Mouse (Mus musculus): ENCODE data around the gene Lmbr1l. TPM values are rescaled to one million over a fixed set of nuclear protein-coding genes. Genes with fewer than 3 reads are reported as not detected.

The Lmbr1l gene
- polyA plus RNA-seq, 1 experiment: 25.7 TPM

GRCm38 (mm10) chr15:98897928-98898800 lies 19.9 kb downstream of the Lmbr1l start, which contains the start of gene Dhh:
Dhh (minus strand) TSS chr15:98898540.
- Histone ChIP-seq H3K27ac (ENCODE audit: insufficient read depth, low read depth, low read length) (no peak within 1 kb of the TSS), H3K4me1 (ENCODE audit: control insufficient read depth, insufficient read depth, low read length) (peaks cover 2% of the 10 kb centered on the region; the same call in 1 of the 2 replicates), H3K4me3 (ENCODE audit: insufficient read depth, low read length) (no peak within 1 kb of the TSS)
- TF ChIP-seq CTCF (IDR thresholded peaks at IDR 0.05; ENCODE audit: low read depth, low read length) (no peak), POLR2A (IDR thresholded peaks at IDR 0.05; ENCODE audit: borderline replicate concordance, low read depth, low read length) (no peak)

DNA sequence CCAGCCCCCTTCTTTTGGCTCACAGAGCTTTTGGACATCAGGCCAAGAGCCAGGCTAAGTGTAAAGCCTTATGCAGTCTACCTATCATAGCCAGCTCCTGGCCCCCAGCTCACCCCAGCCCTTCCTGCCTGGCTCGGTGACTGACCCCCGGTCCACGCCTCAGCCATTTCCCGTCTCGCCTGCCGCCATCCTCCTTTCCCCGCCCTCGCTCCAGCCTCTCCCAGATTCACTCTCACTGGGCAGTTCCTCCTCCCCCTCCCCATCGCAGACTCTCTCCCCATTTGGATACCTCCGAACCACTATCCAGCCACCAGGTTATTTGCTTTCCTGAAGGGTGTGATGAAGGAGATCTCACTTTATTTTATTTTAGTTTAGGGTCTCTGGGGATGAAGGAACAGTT lies 20.5 kb downstream of the Lmbr1l start:
- H3K27ac ChIP-seq (ENCODE audit: insufficient read depth, low read depth, low read length): no peak overlapping the region
- peaks cover 2% of the 10 kb centered on the region; the same call in 1 of the 2 replicates for H3K4me1 ChIP-seq (ENCODE audit: control insufficient read depth, insufficient read depth, low read length)
- no peak overlapping the region for H3K4me3 ChIP-seq (ENCODE audit: insufficient read depth, low read length)
- no peak for TF ChIP-seq CTCF (IDR thresholded peaks at IDR 0.05; ENCODE audit: low read depth, low read length)
- TF ChIP-seq POLR2A (IDR thresholded peaks at IDR 0.05; ENCODE audit: borderline replicate concordance, low read depth, low read length): no peak

DNA sequence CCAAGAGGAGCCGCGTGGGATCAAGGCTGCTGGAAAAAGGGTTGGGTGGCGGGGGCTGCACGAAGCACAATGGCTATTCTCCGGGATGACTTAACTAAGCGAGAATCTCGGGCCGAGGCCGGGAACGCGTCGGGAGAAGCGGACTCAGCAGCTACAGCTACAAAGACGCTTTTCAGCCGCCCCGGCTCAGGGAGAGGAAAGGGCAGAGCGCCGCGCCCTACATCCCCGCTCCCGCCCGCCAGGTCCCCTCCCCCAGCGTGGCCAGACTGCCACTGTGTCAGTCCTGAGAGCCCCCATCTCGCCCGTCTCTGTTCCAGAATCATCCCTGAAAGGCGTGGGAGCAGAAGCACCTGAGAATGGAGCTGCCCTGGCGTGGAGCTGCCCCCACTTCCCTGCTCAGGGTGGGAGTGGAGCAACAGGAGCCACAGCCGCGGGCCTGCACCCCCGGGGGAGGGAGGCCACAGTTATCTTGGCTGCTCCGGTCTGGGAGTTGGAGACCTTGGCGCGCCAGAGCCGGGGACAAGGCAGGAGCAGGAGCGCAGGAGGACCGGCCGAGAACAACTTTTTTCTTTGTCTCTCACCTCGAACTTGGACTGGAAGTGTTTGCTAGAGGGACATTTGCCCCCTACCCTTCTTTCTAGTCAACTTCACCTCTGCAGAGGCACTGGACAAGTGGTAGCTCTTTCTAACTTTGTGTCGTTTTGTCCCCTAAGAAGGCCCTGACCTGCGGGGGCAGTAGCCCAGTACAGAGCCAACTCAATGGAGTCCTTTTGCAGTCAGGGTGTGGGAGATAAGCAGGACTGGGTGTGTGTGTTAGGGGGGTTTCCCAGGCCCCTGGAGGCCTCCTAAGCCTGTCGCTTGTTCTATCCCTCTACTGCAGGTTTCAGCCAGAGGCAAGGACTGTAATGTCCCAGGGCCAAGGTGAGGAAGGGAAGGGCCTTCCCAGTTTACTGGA lies 22.1 kb downstream of the Lmbr1l start:
- Histone ChIP-seq H3K4me1 (ENCODE audit: control insufficient read depth, insufficient read depth, low read length) (peaks cover 2% of the 10 kb centered on the region; the same call in 1 of the 2 replicates), H3K4me3 (ENCODE audit: insufficient read depth, low read length) (peak overlapping the region; percentile 62), H3K27ac (ENCODE audit: insufficient read depth, low read depth, low read length) (no peak overlapping the region)
- no peak for TF ChIP-seq POLR2A (IDR thresholded peaks at IDR 0.05; ENCODE audit: borderline replicate concordance, low read depth, low read length)
- no peak for TF ChIP-seq CTCF (IDR thresholded peaks at IDR 0.05; ENCODE audit: low read depth, low read length)

DNA sequence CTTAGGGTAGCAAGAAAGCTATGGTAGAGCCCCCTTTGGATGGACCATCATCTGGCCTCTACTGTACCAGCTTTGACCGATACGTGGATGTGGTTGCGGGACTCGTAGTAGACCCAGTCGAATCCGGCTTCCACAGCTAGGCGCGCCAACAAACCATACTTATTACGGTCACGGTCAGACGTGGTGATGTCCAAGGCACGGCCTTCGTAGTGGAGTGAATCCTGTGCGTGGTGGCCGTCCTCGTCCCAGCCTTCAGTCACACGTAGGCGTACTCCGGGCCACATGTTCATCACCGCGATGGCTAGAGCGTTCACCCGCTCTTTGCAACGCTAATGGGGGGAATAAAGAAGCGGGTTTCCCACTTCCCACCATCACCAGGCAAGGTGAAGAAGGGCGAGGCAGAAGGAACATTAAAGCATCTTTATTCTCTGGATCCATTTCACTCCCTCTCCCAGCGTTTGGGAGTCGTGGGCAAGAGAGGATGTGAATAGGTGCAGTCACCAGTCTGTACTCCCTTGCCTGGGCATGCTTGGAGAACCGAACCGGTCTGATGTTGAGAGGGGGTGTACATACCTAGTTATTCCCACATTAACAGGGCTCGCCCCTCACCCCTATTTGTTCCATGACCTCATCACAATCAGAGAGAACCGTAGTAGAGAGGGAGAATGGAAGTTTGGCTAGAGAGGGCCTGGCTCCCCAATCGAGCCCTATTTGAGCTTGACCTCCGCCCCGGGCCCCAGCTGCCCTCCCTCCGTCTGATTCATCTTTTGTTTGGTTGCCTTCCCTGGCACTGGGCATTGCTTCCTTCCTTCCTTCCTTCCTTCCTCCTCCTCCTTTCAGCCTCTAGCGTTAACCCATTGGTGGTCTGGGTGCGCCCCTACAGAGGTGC lies 23.0 kb downstream of the Lmbr1l start:
- H3K4me1 ChIP-seq (ENCODE audit: control insufficient read depth, insufficient read depth, low read length): peaks cover 2% of the 10 kb centered on the region; the same call in 1 of the 2 replicates
- TF ChIP-seq POLR2A (IDR thresholded peaks at IDR 0.05; ENCODE audit: borderline replicate concordance, low read depth, low read length): no peak
- TF ChIP-seq CTCF (IDR thresholded peaks at IDR 0.05; ENCODE audit: low read depth, low read length): no peak

DNA sequence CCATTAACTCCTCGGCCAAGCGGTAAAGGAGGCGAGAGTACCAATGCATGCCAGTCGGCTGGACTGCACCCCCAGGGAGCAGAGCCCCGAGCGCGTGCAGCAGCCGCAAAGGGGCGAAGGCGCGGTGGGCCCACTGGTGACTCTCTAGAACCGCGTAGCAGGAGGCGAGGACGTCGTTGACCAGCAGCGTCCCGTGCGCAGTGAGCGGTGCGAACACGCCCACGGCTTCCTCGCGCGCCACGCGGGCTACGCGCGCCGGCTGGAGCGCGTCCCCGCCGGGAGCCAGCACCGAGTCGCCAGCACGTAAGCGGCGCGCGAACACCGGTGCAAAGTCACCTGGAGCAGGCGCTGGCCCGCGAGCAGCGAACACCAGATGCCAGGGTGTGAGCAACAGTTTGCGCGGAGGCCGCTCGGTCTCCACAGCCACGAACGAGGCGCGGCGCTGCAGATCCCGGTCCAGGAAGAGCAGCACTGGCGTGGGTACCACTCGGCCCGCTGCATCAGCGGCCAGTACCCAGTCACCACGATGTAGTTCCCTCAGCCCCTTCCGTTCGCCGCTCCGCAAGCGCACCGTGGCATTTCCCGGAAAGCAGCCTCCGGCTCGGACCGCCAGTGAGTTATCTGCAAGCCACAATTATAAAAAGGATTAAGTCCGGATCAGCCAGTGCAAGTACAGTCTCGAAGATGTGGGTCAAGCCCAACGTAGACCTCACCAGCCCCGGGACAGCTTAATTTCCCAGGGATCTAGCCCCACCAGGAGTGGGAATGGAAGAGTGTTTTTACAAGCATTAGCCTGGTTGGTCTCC lies 23.9 kb downstream of the Lmbr1l start, which contains the start of gene Rhebl1:
Gene Rhebl1, minus strand, starts transcription at position 601 of the 806 bp plus-strand sequence.
- Histone ChIP-seq H3K4me3 (ENCODE audit: insufficient read depth, low read length) (peak within 1 kb of the TSS; percentile 62), H3K27ac (ENCODE audit: insufficient read depth, low read depth, low read length) (no peak within 1 kb of the TSS), H3K4me1 (ENCODE audit: control insufficient read depth, insufficient read depth, low read length) (peaks cover 2% of the 10 kb centered on the region; the same call in 1 of the 2 replicates)
- TF ChIP-seq CTCF (IDR thresholded peaks at IDR 0.05; ENCODE audit: low read depth, low read length) (no peak), POLR2A (IDR thresholded peaks at IDR 0.05; ENCODE audit: borderline replicate concordance, low read depth, low read length) (no peak)

More for the DNA sequence above, 23.0 kb downstream of the Lmbr1l start:
- peak overlapping the region; percentile 62 for H3K4me3 ChIP-seq (ENCODE audit: insufficient read depth, low read length)
- no peak overlapping the region for H3K27ac ChIP-seq (ENCODE audit: insufficient read depth, low read depth, low read length)

GRCm38 (mm10) chr15:98893036-98893435 lies 25.0 kb downstream of the Lmbr1l start:
- no peak overlapping the region for H3K27ac ChIP-seq (ENCODE audit: insufficient read depth, low read depth, low read length)
- no peak overlapping the region for H3K4me3 ChIP-seq (ENCODE audit: insufficient read depth, low read length)
- TF ChIP-seq CTCF (IDR thresholded peaks at IDR 0.05; ENCODE audit: low read depth, low read length): no peak
- TF ChIP-seq POLR2A (IDR thresholded peaks at IDR 0.05; ENCODE audit: borderline replicate concordance, low read depth, low read length): no peak
- peaks cover 2% of the 10 kb centered on the region; the same call in 1 of the 2 replicates for H3K4me1 ChIP-seq (ENCODE audit: control insufficient read depth, insufficient read depth, low read length)

DNA sequence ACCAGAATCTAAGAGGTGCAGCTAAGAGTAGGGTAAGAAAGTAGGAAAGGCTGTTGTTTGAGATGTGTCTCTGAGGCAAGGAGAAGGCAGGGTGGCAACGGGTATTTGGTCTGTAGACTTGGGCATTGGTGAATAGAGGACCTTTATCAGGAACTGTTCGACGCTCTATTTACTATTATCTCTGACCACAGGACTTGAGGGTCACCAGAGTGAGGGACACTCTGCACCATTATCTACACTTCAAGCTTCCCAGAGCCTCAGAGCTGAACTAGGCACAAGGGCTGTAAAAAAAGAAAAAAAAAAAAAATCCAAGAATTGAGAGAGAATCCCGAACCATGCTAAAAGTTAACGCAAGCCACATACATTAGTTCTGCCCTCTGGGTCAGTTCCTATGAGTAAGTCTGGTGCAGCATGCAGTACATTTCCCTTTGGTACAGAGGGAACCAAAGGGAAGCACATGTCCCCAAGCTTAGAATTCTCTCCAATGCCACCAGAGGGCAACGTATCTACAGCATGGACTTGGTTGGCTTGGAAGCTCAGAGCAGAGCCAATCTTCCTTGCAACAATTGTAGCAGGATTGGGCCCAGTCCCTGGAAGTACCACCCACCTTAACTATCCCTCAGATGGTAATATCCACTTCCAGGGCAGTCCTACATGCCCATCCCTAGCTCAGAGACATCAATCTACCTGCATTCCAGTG lies 26.0 kb downstream of the Lmbr1l start:
- Histone ChIP-seq H3K4me1 (ENCODE audit: control insufficient read depth, insufficient read depth, low read length) (peaks cover 2% of the 10 kb centered on the region; the same call in 1 of the 2 replicates), H3K27ac (ENCODE audit: insufficient read depth, low read depth, low read length) (no peak overlapping the region), H3K4me3 (ENCODE audit: insufficient read depth, low read length) (no peak overlapping the region)
- 0 out of 2 replicates have a peak, but pooled peaks have one; percentile 39 for TF ChIP-seq CTCF (IDR thresholded peaks at IDR 0.05; ENCODE audit: low read depth, low read length)
- TF ChIP-seq POLR2A (IDR thresholded peaks at IDR 0.05; ENCODE audit: borderline replicate concordance, low read depth, low read length): no peak
